Mouse (Mus musculus): ENCODE results near the gene Duxbl1. TPM values are rescaled to one million over a fixed set of nuclear protein-coding genes. Genes with fewer than 3 reads are reported as not detected.
"Not testable (repeated sequence)": the region's sequence is repeated elsewhere in the genome, so short reads cannot be mapped to it uniquely, and the experiment has no call there.

Gene Duxbl1
- polyA plus RNA-seq, 1 experiment from 2014 or later: 1.9 TPM

DNA sequence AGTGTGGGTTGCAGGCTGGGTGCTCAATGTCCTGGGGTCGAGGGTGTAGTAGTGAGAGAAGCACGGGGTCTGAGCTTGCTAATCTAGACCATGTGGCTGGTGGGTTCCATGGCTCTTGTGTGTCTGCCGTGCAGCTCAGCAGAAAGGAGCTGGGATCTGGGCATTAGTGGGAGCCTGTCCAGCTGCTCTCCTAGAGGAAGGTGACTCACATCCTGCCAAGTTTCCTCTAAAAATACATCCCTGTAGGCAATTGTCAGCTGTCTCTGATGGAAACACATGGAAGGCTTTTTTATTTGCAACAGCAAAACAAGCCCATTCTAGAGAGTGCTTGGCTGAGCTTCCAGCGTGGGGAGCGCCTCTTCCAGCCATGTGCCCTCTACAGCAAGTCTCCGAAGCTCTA, 44.5 kb downstream of the Duxbl1 start:
- H3K4me3 ChIP-seq (replicated peaks; ENCODE audit: low read length); H3K4me2 ChIP-seq (replicated peaks); H3K4me1 ChIP-seq (replicated peaks; ENCODE audit: control insufficient read depth, insufficient read depth, low read length); DNase-seq (ENCODE audit: low spot score); H3K27me3 ChIP-seq (ENCODE audit: control insufficient read depth, insufficient read depth, low read length); H3K9me3 ChIP-seq (ENCODE audit: control insufficient read depth, low read length); H3K9ac ChIP-seq; ATAC-seq (ENCODE audit: low FRiP score); H3K36me3 ChIP-seq (replicated peaks; ENCODE audit: control insufficient read depth, insufficient read depth); H3K27ac ChIP-seq: not testable (repeated sequence)
- WGBS: no CpG with 5 or more reads among the region's 6 CpGs

DNA sequence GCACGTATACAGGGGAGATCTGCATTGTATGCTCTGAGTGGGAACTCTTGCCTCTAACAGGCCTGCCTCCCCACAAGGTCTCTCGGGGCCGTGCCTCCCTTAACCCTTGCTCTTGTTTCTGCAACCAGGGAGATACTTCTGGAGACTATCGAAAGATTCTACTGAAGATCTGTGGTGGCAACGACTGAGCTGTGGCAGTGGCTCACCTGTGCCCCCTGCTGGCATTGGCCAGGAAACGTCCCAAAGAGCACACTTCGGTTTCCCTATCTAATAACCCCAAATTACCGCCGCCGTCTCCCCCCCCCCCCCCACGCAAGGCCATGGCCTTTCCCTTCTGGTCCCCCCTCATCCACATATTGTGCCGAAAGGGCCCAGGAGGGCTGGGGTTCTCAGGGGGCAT, 47.3 kb downstream of the Duxbl1 start:
- DNase-seq (ENCODE audit: low spot score); H3K9me3 ChIP-seq (ENCODE audit: control insufficient read depth, low read length); H3K9ac ChIP-seq; H3K4me1 ChIP-seq (replicated peaks; ENCODE audit: control insufficient read depth, insufficient read depth, low read length); ATAC-seq (ENCODE audit: low FRiP score); H3K27ac ChIP-seq; H3K4me2 ChIP-seq (replicated peaks); H3K36me3 ChIP-seq (replicated peaks; ENCODE audit: control insufficient read depth, insufficient read depth); H3K27me3 ChIP-seq (ENCODE audit: control insufficient read depth, insufficient read depth, low read length); H3K4me3 ChIP-seq (replicated peaks; ENCODE audit: low read length): not testable (repeated sequence)
- no CpG with 5 or more reads among the region's 12 CpGs for WGBS

DNA sequence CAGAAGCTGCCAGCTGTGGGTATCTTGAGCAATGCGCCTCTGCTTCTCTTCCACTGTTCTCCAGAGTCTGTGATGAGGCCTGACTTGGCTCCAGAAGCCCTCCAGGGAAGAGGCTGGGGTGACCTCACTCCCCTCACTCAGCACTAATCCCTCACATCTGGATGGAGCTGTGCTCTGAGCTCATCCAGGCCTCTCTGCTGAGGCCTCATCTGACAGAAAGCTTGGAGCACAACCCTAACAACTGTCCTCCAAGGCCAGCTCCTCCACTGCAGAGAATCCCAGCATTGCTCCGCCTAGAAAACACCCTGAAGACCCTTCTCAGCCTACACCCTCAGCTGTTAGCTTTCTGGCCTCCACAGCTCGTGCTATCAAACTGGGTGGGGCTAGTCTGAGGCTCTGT, 56.0 kb downstream of the Duxbl1 start:
- ATAC-seq (ENCODE audit: low FRiP score); DNase-seq (ENCODE audit: low spot score): not testable (repeated sequence)

DNA sequence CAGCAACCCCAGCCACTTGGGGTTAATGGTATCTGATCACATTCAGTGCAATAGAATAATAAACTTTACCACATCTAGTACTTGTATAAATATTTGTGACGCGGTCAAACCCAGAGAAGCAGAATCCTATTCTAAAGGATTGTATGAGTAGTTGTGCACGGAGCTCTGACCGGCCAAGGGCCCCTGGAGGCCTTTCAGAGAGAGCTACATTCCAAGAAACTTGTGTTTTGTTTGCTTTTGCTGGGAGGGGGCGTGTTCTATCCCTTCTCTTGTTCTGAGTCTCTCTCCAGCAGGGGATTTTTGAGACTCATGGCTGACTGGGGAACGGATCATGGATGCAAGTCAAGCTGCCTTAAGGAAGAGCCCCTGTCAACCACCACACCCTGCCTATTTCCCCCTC, 57.1 kb downstream of the Duxbl1 start:
- not testable (repeated sequence) for ATAC-seq (ENCODE audit: low FRiP score); DNase-seq (ENCODE audit: low spot score); H3K9ac ChIP-seq; H3K4me3 ChIP-seq (replicated peaks; ENCODE audit: low read length); H3K27me3 ChIP-seq (ENCODE audit: control insufficient read depth, insufficient read depth, low read length); H3K4me2 ChIP-seq (replicated peaks); H3K9me3 ChIP-seq (ENCODE audit: control insufficient read depth, low read length); H3K4me1 ChIP-seq (replicated peaks; ENCODE audit: control insufficient read depth, insufficient read depth, low read length); H3K36me3 ChIP-seq (replicated peaks; ENCODE audit: control insufficient read depth, insufficient read depth); H3K27ac ChIP-seq
- no CpG with 5 or more reads among the region's 6 CpGs for WGBS

More for the DNA sequence above, 56.0 kb downstream of the Duxbl1 start:
- not testable (repeated sequence) for H3K27ac ChIP-seq; H3K36me3 ChIP-seq (replicated peaks; ENCODE audit: control insufficient read depth, insufficient read depth); H3K27me3 ChIP-seq (ENCODE audit: control insufficient read depth, insufficient read depth, low read length); H3K9me3 ChIP-seq (ENCODE audit: control insufficient read depth, low read length); H3K9ac ChIP-seq; H3K4me1 ChIP-seq (replicated peaks; ENCODE audit: control insufficient read depth, insufficient read depth, low read length); H3K4me3 ChIP-seq (replicated peaks; ENCODE audit: low read length); H3K4me2 ChIP-seq (replicated peaks)
- no CpG with 5 or more reads among the region's 3 CpGs for WGBS

Other genes with a start within 250 kb of the Duxbl1 start
- gene Zcchc24, start 209.5 kb upstream of the Duxbl1 start, polyA plus RNA-seq (2014; fragmentation: Nextera tagmentation; extraction: Ambion mirVana): 18.5 and 19.0 TPM in 2 replicates
- 2.9 and 3.2 TPM in 2 replicates for gene Anxa11, start 136.4 kb upstream of the Duxbl1 start, polyA plus RNA-seq (2014; fragmentation: Nextera tagmentation; extraction: Ambion mirVana)
- not detected in 2 replicates for gene Plac9a, start 75.5 kb upstream of the Duxbl1 start, polyA plus RNA-seq (2014; fragmentation: Nextera tagmentation; extraction: Ambion mirVana)
- 5.5 and 6.3 TPM in 2 replicates for gene Tmem254a, start 50.9 kb upstream of the Duxbl1 start, polyA plus RNA-seq (2014; fragmentation: Nextera tagmentation; extraction: Ambion mirVana)
- gene Cphx1, start 40.3 kb upstream of the Duxbl1 start, polyA plus RNA-seq (2014; fragmentation: Nextera tagmentation; extraction: Ambion mirVana): not detected in 2 replicates
- gene Gm9780, start 64.1 kb downstream of the Duxbl1 start, polyA plus RNA-seq (2014; fragmentation: Nextera tagmentation; extraction: Ambion mirVana): 5.2 and 8.5 TPM in 2 replicates
- 27.7 and 30.4 TPM in 2 replicates for gene Tmem254c, start 88.8 kb downstream of the Duxbl1 start, polyA plus RNA-seq (2014; fragmentation: Nextera tagmentation; extraction: Ambion mirVana)
- gene Cphx2, start 102.9 kb downstream of the Duxbl1 start, polyA plus RNA-seq (2014; fragmentation: Nextera tagmentation; extraction: Ambion mirVana): not detected in 2 replicates
- gene Cphx3, start 103.7 kb downstream of the Duxbl1 start, polyA plus RNA-seq (2014; fragmentation: Nextera tagmentation; extraction: Ambion mirVana): not detected in 2 replicates
- gene Duxbl2, start 139.8 kb downstream of the Duxbl1 start, polyA plus RNA-seq (2014; fragmentation: Nextera tagmentation; extraction: Ambion mirVana): 1.6 and 2.0 TPM in 2 replicates
- 6.3 and 8.1 TPM in 2 replicates for gene Plac9b, start 203.9 kb downstream of the Duxbl1 start, polyA plus RNA-seq (2014; fragmentation: Nextera tagmentation; extraction: Ambion mirVana)
- 30.6 and 32.5 TPM in 2 replicates for gene Tmem254b, start 228.5 kb downstream of the Duxbl1 start, polyA plus RNA-seq (2014; fragmentation: Nextera tagmentation; extraction: Ambion mirVana)

All from hindbrain, embryonic 14.5 days (tissue).